Mouse (Mus musculus) kidney, embryonic 14.5 days (tissue): ENCODE measurements around the gene Ccdc124. TPM values are rescaled to one million over a fixed set of nuclear protein-coding genes. Genes with fewer than 3 reads are reported as not detected.

ENCODE experiments used
- ATAC-seq: fragments of 200-750 bp; cut with Nextera tagmentation; 2 replicates; pipeline ENCODE4 v1.8.0; 2017; ENCODE audit warnings: moderate number of reproducible peaks, mild to moderate bottlenecking, moderate TSS enrichment, moderate library complexity; ENCODE audit not compliant: low FRiP score, low TSS enrichment
- H3K27ac ChIP-seq: fragments of 300-500 bp; sonication (generic); 2 replicates; pipeline ENCODE4 v1.5.1; 2014; ENCODE audit warnings: low read depth, mild to moderate bottlenecking, low read length, moderate library complexity, mixed read lengths
- H3K27me3 ChIP-seq: fragments of 300-500 bp; sonication (generic); 2 replicates; pipeline ENCODE4 v1.6.1; 2014; ENCODE audit warnings: mild to moderate bottlenecking, low read length; ENCODE audit not compliant: control insufficient read depth, insufficient read depth
- H3K36me3 ChIP-seq: fragments of 300-500 bp; sonication (generic); 2 replicates; pipeline ENCODE4 v1.6.1; 2014; ENCODE audit warnings: low read length, mixed read lengths; ENCODE audit not compliant: control insufficient read depth, insufficient read depth
- H3K4me1 ChIP-seq: fragments of 300-500 bp; sonication (generic); 2 replicates; pipeline ENCODE4 v1.6.1; 2014; ENCODE audit warnings: low read length, mixed read lengths; ENCODE audit not compliant: control insufficient read depth, insufficient read depth
- H3K4me2 ChIP-seq: fragments of 300-500 bp; sonication (generic); replicated peaks from 2 replicates; pipeline ENCODE4 v1.6.1; 2014; ENCODE audit warnings: low read depth, mild to moderate bottlenecking, low read length
- H3K4me3 ChIP-seq: fragments of 300-500 bp; sonication (generic); 2 replicates; pipeline ENCODE4 v1.5.1; 2014; ENCODE audit warnings: mild to moderate bottlenecking, low read length
- H3K9ac ChIP-seq: fragments of 300-500 bp; sonication (generic); 2 replicates; pipeline ENCODE4 v1.6.1; 2014; ENCODE audit warnings: low read depth, mild to moderate bottlenecking, low read length, moderate library complexity
- H3K9me3 ChIP-seq: fragments of 300-500 bp; sonication (generic); 2 replicates; pipeline ENCODE4 v1.6.1; 2016; ENCODE audit warnings: low read length; ENCODE audit not compliant: control insufficient read depth
- WGBS: fragments of 180-500 bp; shearing (Covaris S2); extraction: QIAGEN DNeasy Blood & Tissue Kit; methylation state at CpG from one replicate; pipeline ENCODE4 v1.1.7; 2014; 5-methylcytosine and 5-hydroxymethylcytosine counted together
- polyA plus RNA-seq: library from polyadenylated mRNA; unstranded; fragments of >200 nt; fragmentation: Nextera tagmentation; extraction: Ambion mirVana; gene quantifications from 2 replicates; pipeline ENCODE4 v1.2.1, GENCODE M21; 2014

Gene Ccdc124
- polyA plus RNA-seq, result 117 and 142 TPM in 2 replicates

DNA sequence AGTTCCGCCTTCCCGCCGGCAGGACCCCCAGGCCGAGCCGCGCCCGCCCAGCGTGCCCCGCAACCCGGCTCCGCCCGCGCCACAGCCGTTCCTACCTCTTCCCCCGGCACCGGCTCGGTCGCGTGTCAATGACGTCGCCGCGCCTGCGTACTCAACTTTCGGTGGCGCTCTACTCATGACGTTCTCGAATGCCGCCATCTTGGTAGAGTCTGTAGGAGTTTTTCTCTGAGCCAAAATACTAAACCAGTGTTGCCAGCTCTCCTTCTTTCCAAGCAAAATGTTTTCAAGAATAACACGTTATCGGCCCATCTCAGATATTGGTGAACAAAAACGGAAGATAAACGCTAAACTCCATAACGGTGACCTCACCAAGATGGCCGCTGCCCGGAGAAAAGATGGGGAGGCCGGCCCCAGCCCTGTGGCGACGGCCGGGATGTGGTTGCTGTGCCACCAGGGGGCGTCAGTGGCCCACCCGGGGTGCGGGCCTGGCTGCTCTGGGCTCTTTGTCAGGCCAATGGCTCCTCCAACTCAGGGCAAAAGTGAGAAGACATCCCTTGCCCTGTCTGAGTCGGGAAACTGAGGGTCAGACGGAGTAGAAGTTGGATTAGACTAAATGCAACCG is at the start of gene Ccdc124:
Ccdc124 (minus strand) TSS at position 572 of the 622 bp plus-strand sequence.
- Histone ChIP-seq H3K4me3 (peak within 1 kb of the TSS; percentile 81), H3K36me3 (no peaks in the 10 kb centered on the region), H3K27ac (peak within 1 kb of the TSS; percentile 70), H3K9me3 (no peaks in the 10 kb centered on the region), H3K4me2 (peak within 1 kb of the TSS; percentile 83), H3K9ac (peak within 1 kb of the TSS; percentile 78), H3K4me1 (peaks cover 8% of the 10 kb centered on the region), H3K27me3 (no peaks in the 10 kb centered on the region)
- ATAC-seq, result peak; percentile 88
- WGBS, result under 1% methylated on average over 46 of the region's 46 CpGs

DNA sequence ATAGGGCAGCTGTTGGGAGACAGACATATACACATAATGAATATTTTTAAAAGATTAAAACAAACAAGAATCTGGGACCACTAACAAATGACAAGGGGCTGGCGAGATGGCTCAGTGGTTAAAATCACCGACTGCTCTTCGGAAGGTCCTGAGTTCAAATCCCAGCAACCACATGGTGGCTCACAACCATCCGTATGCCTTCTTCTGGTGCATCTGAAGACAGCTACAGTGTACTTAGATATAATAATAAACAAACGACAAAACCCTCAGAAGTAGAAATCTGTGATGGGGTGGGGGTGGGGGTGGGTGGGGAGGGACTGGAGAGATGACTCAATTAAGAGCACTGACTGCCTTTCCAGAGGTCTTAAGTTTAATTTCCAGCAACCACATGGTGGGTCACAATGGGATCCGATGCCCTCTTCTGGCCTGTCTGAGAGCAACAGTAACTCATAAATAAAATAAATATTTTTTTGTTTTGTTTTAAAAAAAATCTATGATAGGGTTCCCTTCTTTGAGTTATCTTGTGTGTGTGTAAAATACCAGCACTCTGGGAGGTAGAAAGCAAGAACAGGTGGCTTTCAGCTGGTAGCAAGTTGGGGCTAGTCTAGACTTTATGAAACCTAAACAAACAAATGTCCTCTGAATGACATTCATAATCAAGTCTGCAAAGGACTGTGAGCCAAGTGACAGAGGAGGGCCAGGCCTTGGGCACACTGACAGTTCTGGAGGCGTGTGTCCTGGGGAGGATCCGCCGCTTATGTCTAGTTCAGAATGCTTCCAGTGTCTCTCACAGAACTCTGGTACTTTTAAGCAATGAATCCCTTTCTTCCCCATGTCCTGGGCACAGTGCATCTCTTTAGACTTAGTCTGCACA is 46.6 kb upstream of the Ccdc124 start:
- H3K4me2 ChIP-seq, result no peak overlapping the region
- peaks cover 44% of the 10 kb centered on the region for H3K36me3 ChIP-seq
- ATAC-seq, result no peak
- 85% methylated on average over 9 of the region's 9 CpGs for WGBS
- no peaks in the 10 kb centered on the region for H3K27me3 ChIP-seq
- no peaks in the 10 kb centered on the region for H3K9me3 ChIP-seq
- H3K27ac ChIP-seq, result no peak overlapping the region
- H3K4me1 ChIP-seq, result no peaks in the 10 kb centered on the region
- no peak overlapping the region for H3K4me3 ChIP-seq
- H3K9ac ChIP-seq, result no peak overlapping the region

DNA sequence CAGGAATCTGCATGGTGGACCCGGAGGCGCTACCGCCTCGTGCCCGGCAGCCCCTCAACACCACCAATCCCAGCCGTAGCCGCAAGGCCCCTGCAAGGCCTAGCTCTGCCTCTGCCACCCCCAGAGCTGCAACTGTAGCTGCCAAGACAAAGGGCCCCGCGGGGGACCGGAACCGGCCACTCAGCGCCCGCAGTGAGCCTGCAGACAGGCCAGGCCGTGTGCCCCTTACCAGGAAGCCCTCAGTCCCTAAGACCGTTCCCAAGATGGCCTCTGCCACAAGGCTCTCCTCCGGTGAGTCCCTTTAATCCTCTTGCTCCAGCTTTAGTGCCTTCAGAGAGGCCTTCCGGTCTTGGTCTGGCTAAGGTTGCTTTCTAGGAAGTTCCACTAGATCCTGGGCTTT is 41.0 kb upstream of the Ccdc124 start:
- H3K27ac ChIP-seq, result no peak overlapping the region
- no peaks in the 10 kb centered on the region for H3K9me3 ChIP-seq
- ATAC-seq, result no peak
- 90% methylated on average over 17 of the region's 17 CpGs for WGBS
- H3K36me3 ChIP-seq, result peaks cover 85% of the 10 kb centered on the region
- no peak overlapping the region for H3K4me2 ChIP-seq
- H3K27me3 ChIP-seq, result no peaks in the 10 kb centered on the region
- no peak overlapping the region for H3K9ac ChIP-seq
- H3K4me3 ChIP-seq, result no peak overlapping the region
- H3K4me1 ChIP-seq, result no peaks in the 10 kb centered on the region

DNA sequence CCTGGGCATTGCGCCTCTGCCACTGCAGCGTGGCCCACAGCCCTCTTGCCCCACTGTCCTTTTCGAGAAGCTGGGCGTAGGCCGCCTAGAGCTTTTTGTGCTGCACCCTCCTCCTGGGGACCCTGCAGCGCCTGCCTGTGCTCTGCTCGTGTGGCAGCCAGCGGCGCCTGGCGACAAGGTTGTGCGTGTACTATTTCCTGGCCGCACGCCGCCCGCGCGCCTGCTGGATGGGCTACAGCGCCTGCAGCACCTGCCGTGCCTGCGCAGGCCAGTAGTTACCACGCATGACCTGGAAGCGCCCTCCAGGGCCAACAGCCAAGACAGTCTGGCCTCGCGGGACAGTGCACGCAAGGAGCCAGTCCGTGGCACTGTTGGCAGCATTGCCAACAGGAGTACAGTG is 39.8 kb upstream of the Ccdc124 start:
- H3K9ac ChIP-seq, result no peak overlapping the region
- H3K4me2 ChIP-seq, result no peak overlapping the region
- no peaks in the 10 kb centered on the region for H3K4me1 ChIP-seq
- no peaks in the 10 kb centered on the region for H3K27me3 ChIP-seq
- no peak overlapping the region for H3K4me3 ChIP-seq
- ATAC-seq, result no peak
- H3K9me3 ChIP-seq, result no peaks in the 10 kb centered on the region
- H3K27ac ChIP-seq, result no peak overlapping the region
- WGBS, result 96% methylated on average over 26 of the region's 26 CpGs
- peaks cover 79% of the 10 kb centered on the region for H3K36me3 ChIP-seq

DNA sequence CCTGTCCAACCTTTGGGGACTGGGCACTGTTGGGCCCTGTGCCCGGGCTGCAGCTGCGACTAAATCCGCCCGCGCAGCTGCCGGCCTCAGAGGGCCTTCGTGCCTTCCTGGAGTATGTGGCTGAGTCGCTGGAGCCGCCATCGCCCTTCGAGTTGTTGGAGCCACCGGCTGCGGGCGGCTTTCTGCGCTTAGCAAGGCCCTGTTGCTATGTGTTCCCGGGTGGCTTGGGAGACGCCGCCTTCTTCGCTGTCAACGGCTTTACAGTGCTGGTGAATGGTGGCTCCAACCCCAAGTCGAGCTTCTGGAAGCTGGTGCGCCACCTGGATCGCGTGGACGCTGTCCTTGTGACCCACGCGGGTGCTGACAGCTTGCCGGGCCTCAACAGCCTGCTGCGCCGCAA is 39.2 kb upstream of the Ccdc124 start:
- Histone ChIP-seq H3K27ac (no peak overlapping the region), H3K4me3 (no peak overlapping the region), H3K36me3 (peaks cover 74% of the 10 kb centered on the region), H3K4me2 (no peak overlapping the region), H3K27me3 (no peaks in the 10 kb centered on the region), H3K4me1 (no peaks in the 10 kb centered on the region), H3K9me3 (no peaks in the 10 kb centered on the region), H3K9ac (no peak overlapping the region)
- 98% methylated on average over 30 of the region's 30 CpGs for WGBS
- no peak for ATAC-seq

DNA sequence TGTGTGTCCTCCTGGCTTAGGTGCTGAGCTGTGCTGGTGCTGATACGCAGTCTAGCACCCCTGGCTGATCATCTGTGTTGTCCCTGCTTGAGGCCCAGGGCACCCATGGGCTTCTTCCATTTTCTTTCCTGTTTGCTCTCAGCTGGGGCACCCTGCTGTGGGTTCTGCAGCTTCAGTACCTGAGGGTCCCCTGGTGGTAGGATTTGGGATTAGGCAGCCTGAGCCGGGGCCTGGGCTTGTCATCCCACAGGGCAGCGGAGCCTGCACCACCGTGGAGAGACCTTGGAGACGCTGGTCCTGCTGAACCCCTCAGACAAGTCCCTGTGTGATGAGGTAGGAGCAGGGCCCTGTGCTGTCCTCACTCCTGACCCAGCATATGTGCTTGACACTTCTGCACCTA is 37.9 kb upstream of the Ccdc124 start:
- 85% methylated on average over 5 of the region's 5 CpGs for WGBS
- H3K27ac ChIP-seq, result no peak overlapping the region
- 0 out of 2 replicates have a peak overlapping the region, but pooled peaks have one; percentile 12 for H3K9ac ChIP-seq
- no peaks in the 10 kb centered on the region for H3K9me3 ChIP-seq
- no peak overlapping the region for H3K4me3 ChIP-seq
- H3K27me3 ChIP-seq, result no peaks in the 10 kb centered on the region
- H3K4me2 ChIP-seq, result no peak overlapping the region
- H3K36me3 ChIP-seq, result peaks cover 61% of the 10 kb centered on the region
- H3K4me1 ChIP-seq, result peaks cover 5% of the 10 kb centered on the region
- ATAC-seq, result no peak

DNA sequence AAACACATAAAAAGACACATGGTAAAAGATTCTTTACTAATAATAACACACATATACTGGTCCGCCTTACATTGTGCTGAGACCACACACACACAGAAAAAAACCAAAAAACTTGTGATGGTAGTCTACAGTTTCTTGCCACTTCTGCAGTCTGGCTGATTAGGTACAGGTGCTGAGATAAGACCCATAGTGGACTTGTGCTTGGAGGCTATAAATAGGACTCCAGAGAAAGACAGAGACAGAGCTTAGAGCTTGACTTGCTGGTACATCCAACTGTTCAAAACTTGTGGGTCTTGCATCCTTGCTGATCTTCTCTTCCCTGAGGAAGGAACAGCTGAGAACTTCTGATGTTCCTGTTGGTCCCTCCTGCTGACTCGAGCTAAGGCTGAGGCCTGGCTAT is 33.8 kb upstream of the Ccdc124 start:
- 88% methylated on average over 2 of the region's 2 CpGs for WGBS
- H3K4me1 ChIP-seq, result peaks cover 6% of the 10 kb centered on the region
- H3K27me3 ChIP-seq, result peaks cover 3% of the 10 kb centered on the region; the same call in 1 of the 2 replicates
- no peaks in the 10 kb centered on the region for H3K9me3 ChIP-seq
- peaks cover 21% of the 10 kb centered on the region for H3K36me3 ChIP-seq
- no peak for ATAC-seq
- H3K9ac ChIP-seq, result no peak overlapping the region
- H3K27ac ChIP-seq, result no peak overlapping the region
- H3K4me2 ChIP-seq, result no peak overlapping the region
- H3K4me3 ChIP-seq, result no peak overlapping the region

DNA sequence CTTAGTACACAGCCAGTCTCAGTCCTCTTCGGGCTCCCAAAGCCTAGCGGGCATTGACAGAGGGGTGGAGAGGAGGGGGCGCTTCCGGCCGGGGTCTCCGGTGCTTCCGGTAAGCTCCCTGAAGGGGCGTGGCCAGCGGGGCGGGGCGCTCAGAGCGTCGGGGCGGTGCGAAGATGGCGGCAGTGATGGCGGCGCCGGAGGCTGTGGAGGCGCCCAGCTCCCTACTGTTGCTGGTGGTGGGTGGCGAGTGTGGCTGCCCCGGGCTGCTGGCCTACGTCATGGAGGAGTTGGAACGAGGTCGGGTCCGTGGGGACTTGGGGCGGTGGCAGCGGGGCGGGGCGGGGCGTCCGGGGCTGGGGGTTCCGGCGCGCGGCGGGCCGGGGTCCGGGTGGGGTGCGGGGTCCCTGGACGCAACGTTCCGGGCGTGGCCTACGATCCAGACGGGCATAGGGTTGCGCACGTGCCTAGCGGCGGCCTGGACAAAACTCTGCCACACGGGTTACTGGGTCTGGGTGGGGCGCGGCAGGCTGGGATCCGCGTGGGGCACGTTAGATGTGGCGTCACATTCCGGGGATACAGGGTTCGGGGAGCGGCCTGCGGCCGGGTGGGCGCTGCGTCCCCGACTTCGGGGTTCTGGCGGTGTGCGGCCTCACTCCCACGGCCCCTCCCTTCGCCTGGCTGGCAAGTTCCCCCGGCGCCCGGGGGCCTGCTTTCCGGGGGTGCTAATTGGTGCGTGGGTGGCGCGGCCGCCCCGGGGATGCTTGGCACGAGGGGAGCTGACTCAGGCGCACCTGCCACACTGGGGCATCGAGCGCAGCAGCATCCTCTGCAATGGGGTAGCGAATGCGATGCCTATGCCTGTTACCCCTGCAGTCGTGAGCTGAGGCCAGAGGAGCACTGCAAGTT is 32.3 kb upstream of the Ccdc124 start, which contains the start of gene Map1s:
Map1s (plus strand) TSS at position 102 of the 906 bp plus-strand sequence.
- no peaks in the 10 kb centered on the region for H3K9me3 ChIP-seq
- H3K27ac ChIP-seq, result peak within 1 kb of the TSS; percentile 45

More for the DNA sequence above, 32.3 kb upstream of the Ccdc124 start, which contains the start of gene Map1s:
- H3K9ac ChIP-seq, result peak within 1 kb of the TSS; percentile 91
- peaks cover 6% of the 10 kb centered on the region for H3K4me1 ChIP-seq
- peaks cover 3% of the 10 kb centered on the region; the same call in 1 of the 2 replicates for H3K27me3 ChIP-seq
- peak within 1 kb of the TSS; percentile 94 for H3K4me3 ChIP-seq
- H3K36me3 ChIP-seq, result peaks cover 6% of the 10 kb centered on the region; the same call in 1 of the 2 replicates
- ATAC-seq, result peak; percentile 93
- peak within 1 kb of the TSS; percentile 90 for H3K4me2 ChIP-seq
- WGBS, result under 1% methylated on average over 60 of the region's 86 CpGs
